Mouse (Mus musculus) liver, embryonic 11.5 days (tissue): Measurements from ENCODE around the gene Birc3. TPM values are rescaled to one million over a fixed set of nuclear protein-coding genes. Genes with fewer than 3 reads are reported as not detected.

ENCODE experiments used
- ATAC-seq: fragments of 200-750 bp; cut with Nextera tagmentation; replicated peaks from 2 replicates; pipeline ENCODE4 v1.8.0; 2017; ENCODE audit warnings: moderate number of reproducible peaks, mild to moderate bottlenecking, moderate TSS enrichment, moderate library complexity; ENCODE audit not compliant: low FRiP score
- DNase-seq: peaks from one replicate; pipeline ENCODE4 v3.0.0-alpha.2; 2017; ENCODE audit warnings: low spot score
- H3K27ac ChIP-seq: fragments of 300-500 bp; sonication (generic); 2 replicates; pipeline ENCODE4 v1.5.1; 2014; ENCODE audit warnings: mild to moderate bottlenecking, low read depth, low read length, control low read depth
- H3K27me3 ChIP-seq: fragments of 300-500 bp; sonication (generic); replicated peaks from 2 replicates; pipeline ENCODE4 v1.6.1; 2014; ENCODE audit warnings: low read length, mixed read lengths; ENCODE audit not compliant: control insufficient read depth, insufficient read depth
- H3K36me3 ChIP-seq: fragments of 300-500 bp; sonication (generic); 2 replicates; pipeline ENCODE4 v1.6.1; 2014; ENCODE audit warnings: mild to moderate bottlenecking, low read length, moderate library complexity, mixed read lengths; ENCODE audit not compliant: control insufficient read depth, insufficient read depth
- H3K4me1 ChIP-seq: fragments of 300-500 bp; sonication (generic); replicated peaks from 2 replicates; pipeline ENCODE4 v1.6.1; 2014; ENCODE audit warnings: low read length, mixed read lengths; ENCODE audit not compliant: control insufficient read depth, insufficient read depth
- H3K4me2 ChIP-seq: fragments of 300-500 bp; sonication (generic); 2 replicates; pipeline ENCODE4 v1.6.1; 2014; ENCODE audit warnings: mild to moderate bottlenecking, control low read depth, moderate library complexity
- H3K4me3 ChIP-seq: fragments of 300-500 bp; sonication (generic); 2 replicates; pipeline ENCODE4 v1.5.1; 2014; ENCODE audit warnings: low read depth, low read length, control low read depth
- H3K9ac ChIP-seq: fragments of 300-500 bp; sonication (generic); 2 replicates; pipeline ENCODE4 v1.6.1; 2014; ENCODE audit warnings: low read depth, low read length, control low read depth
- H3K9me3 ChIP-seq: fragments of 300-500 bp; sonication (generic); 2 replicates; pipeline ENCODE4 v1.6.1; 2016; ENCODE audit warnings: low read length, inconsistent platforms, mixed read lengths; ENCODE audit not compliant: control insufficient read depth
- WGBS: fragments of 180-500 bp; shearing (Covaris S2); extraction: QIAGEN DNeasy Blood & Tissue Kit; methylation state at CpG from one replicate; pipeline ENCODE4 v1.1.7; 2014; 5-methylcytosine and 5-hydroxymethylcytosine counted together
- polyA plus RNA-seq: library from polyadenylated mRNA; unstranded; fragments of >200 nt; fragmentation: Nextera tagmentation; extraction: Ambion mirVana; gene quantifications from 2 replicates; pipeline ENCODE4 v1.2.1, GENCODE M21; 2014

The Birc3 gene
- polyA plus RNA-seq, 1 experiment from 2014 or later = 8.9 TPM

DNA sequence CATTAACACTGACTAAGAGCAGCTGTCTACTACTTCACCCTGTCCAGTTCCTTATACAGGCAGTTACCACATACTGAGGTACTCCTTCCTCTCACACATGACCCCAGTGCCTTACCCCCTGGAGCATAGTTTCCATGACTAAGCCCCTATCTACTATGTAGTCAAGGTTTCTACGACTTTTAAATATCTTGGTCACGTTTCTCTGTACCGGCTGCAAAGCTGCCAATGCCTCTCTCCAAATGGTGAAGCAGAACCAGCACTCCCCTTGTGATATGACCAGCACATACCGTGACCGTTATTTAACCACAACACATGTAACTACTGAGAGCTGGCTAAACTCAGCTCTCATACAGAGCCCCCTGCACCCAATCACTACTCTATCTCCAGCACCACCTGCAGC, 48.1 kb downstream of the Birc3 start:
- peaks cover 8% of the 10 kb centered on the region for H3K4me1 ChIP-seq
- DNase-seq (no peak), ATAC-seq (no peak; the same call in 1 of the 2 replicates)
- H3K9me3 ChIP-seq = no peaks in the 10 kb centered on the region
- H3K27me3 ChIP-seq = no peaks in the 10 kb centered on the region
- H3K36me3 ChIP-seq = peaks cover 4% of the 10 kb centered on the region; the same call in 1 of the 2 replicates
- H3K9ac ChIP-seq = no peak overlapping the region
- H3K27ac ChIP-seq = peak overlapping the region; percentile 5; the same call in 1 of the 2 replicates
- H3K4me2 ChIP-seq = no peak overlapping the region
- no peak overlapping the region for H3K4me3 ChIP-seq
- WGBS = 79% methylated on average over 5 of the region's 5 CpGs

DNA sequence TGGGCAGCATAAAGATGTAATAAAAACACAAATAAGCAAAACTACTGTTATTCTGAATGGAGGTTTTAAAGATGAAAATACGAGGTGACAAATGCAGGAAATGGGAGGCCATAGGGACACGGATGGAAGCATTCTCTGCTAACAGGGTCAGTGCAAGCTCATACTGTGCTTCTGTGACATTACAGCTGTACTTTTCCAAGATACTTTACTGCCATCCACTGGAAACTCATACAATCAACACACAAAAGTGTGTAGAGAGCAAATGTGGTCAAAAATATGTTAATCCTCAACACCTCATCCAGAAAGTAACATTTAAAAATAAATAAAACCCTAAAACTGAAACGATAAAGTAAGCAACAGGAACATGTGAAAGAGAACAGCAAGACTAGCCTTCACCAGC, 50.2 kb downstream of the Birc3 start:
- Histone ChIP-seq H3K4me1 (peaks cover 5% of the 10 kb centered on the region), H3K27me3 (no peaks in the 10 kb centered on the region), H3K9ac (no peak overlapping the region), H3K27ac (no peak overlapping the region), H3K4me3 (no peak overlapping the region), H3K9me3 (no peaks in the 10 kb centered on the region), H3K4me2 (no peak overlapping the region), H3K36me3 (peaks cover 6% of the 10 kb centered on the region; the same call in 1 of the 2 replicates)
- ATAC-seq = no peak
- 74% methylated on average over 3 of the region's 3 CpGs for WGBS
- DNase-seq = no peak

DNA sequence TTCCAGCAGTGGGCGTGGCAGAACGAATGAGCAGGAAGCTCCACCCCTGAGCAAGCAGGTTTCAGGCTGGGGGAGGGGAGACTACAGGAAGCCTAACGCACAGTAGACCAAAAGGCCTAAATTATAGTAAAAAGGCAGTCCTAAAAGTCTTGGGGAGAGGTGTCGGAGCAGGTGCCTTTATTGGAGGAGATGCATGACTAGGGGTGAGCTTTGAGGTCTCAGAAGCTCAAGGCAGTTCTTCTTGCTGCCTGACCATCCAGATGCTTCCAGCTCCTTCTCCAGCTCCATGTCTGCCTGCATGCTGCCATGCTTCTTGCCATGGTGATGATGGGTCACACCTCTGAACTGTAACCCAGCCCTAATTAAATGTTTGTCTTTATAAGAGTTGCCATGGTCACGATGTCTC, 67.9 kb downstream of the Birc3 start:
- no peaks in the 10 kb centered on the region for H3K36me3 ChIP-seq
- peak overlapping the region; percentile 20; the same call in 1 of the 2 replicates for H3K4me2 ChIP-seq
- no peak overlapping the region for H3K9ac ChIP-seq
- no peak overlapping the region for H3K27ac ChIP-seq
- H3K9me3 ChIP-seq = no peaks in the 10 kb centered on the region
- H3K4me3 ChIP-seq = no peak overlapping the region
- 70% methylated on average over 3 of the region's 5 CpGs for WGBS
- peak; percentile 77 for ATAC-seq
- H3K4me1 ChIP-seq = no peaks in the 10 kb centered on the region
- peak; percentile 42 for DNase-seq
- no peaks in the 10 kb centered on the region for H3K27me3 ChIP-seq

Other genes with a start within 250 kb of the Birc3 start
- gene Mmp20, start 245.0 kb downstream of the Birc3 start, polyA plus RNA-seq = not detected in 2 replicates
- gene Mmp7, start 181.1 kb downstream of the Birc3 start, polyA plus RNA-seq = not detected in 2 replicates
- 87.8 and 98.4 TPM in 2 replicates for gene Tmem123, start 109.1 kb downstream of the Birc3 start, polyA plus RNA-seq
- 26.6 and 28.1 TPM in 2 replicates for gene Birc2, start 36.1 kb downstream of the Birc3 start, polyA plus RNA-seq
- gene Yap1, start 131.4 kb upstream of the Birc3 start, polyA plus RNA-seq = 11.8 and 12.4 TPM in 2 replicates
- 6.1 and 6.7 TPM in 2 replicates for gene Cfap300, start 169.6 kb upstream of the Birc3 start, polyA plus RNA-seq